Mouse (Mus musculus): Measurements from ENCODE around the gene St3gal3. TPM values are rescaled to one million over a fixed set of nuclear protein-coding genes. Genes with fewer than 3 reads are reported as not detected.

Gene St3gal3
- polyA plus RNA-seq, 1 experiment from 2014 or later = 9.6 TPM

DNA sequence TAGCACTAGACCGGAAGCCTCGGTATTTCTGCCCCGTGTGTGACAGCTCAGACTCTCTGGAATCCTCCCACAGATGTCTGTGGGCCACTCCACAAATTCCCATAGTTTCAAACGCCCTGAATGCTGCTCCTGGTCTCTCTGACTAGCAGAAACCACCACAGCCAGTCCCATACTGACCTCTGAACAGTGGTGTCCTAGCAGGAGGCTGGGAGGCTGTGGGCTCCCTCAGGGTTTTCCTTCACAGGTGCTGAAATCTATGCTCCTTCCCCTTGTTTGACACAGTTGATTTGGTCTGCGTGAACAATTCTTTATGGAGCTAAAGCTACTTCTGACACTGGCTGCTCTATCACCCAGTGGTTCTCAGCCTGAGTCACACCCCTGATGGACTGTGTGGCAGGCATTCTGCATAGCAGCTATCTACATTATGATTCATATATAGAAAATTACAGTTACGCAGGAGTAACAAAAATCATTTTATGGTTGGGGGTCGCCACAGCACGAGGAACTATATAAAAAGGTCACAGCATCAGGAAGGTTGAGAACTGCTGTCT lies 31.4 kb downstream of the St3gal3 start:
- no peaks in the 10 kb centered on the region for H3K27me3 ChIP-seq
- 76% methylated on average over 8 of the region's 8 CpGs for WGBS
- H3K9ac ChIP-seq = no peak overlapping the region
- H3K4me3 ChIP-seq = no peak overlapping the region
- H3K36me3 ChIP-seq = peaks cover 13% of the 10 kb centered on the region; the same call in 1 of the 2 replicates
- ATAC-seq (ENCODE audit: insufficient number of reproducible peaks, low FRiP score, low TSS enrichment, low read depth) = no peak
- H3K4me1 ChIP-seq = no peaks in the 10 kb centered on the region
- no peak overlapping the region for H3K27ac ChIP-seq
- H3K9me3 ChIP-seq = no peaks in the 10 kb centered on the region
- H3K4me2 ChIP-seq = no peak overlapping the region

- Histone ChIP-seq H3K9ac (no peak overlapping the region), H3K27ac (no peak overlapping the region), H3K4me2 (no peak overlapping the region), H3K9me3 (no peaks in the 10 kb centered on the region), H3K4me3 (no peak overlapping the region), H3K4me1 (peaks cover 2% of the 10 kb centered on the region; the same call in 1 of the 2 replicates), H3K36me3 (peaks cover under 1% of the 10 kb centered on the region; the same call in 1 of the 2 replicates), H3K27me3 (no peaks in the 10 kb centered on the region)
- no peak for ATAC-seq (ENCODE audit: insufficient number of reproducible peaks, low FRiP score, low TSS enrichment, low read depth)
- WGBS = 81% methylated on average over 6 of the region's 6 CpGs
Observed at GRCm38 (mm10) chr4:118101497-118101896, 33.2 kb downstream of the St3gal3 start.

DNA sequence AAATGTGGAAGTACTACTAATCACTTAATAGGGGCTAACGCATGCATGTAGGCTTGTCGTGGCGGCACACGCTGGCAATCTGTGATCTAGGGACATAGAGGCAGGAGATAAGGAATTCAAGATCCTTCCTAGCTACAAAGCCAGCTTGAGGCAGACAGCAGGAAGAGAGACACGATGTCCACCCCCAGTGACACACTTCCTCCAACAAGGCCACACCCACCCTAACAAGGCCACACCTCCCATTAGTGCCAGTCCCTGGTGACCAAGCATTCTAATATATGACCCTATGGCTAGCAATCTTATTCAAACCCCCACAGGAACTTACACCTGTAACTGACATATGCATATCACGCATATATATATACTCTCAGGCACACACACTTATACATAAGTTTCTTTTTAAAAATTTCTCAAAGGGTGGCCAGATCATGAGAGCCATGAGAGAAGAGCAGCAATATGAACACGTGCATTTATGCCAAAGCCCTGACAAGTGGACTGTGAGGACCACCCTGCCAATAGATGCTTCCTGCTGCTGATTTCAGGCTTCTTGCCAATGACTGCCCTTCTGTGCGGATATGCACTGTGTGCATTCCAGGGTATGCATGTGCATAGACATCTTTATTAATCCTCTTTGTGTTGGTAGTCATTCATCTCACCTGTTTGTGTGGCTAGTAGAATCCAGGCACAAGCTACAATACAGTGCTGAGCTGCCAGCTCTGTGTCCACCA lies 34.9 kb downstream of the St3gal3 start:
- Histone ChIP-seq H3K4me2 (no peak overlapping the region), H3K9ac (no peak overlapping the region), H3K27me3 (no peaks in the 10 kb centered on the region), H3K4me3 (no peak overlapping the region), H3K36me3 (no peaks in the 10 kb centered on the region), H3K9me3 (no peaks in the 10 kb centered on the region), H3K27ac (no peak overlapping the region), H3K4me1 (peaks cover 3% of the 10 kb centered on the region; the same call in 1 of the 2 replicates)
- 89% methylated on average over 8 of the region's 8 CpGs for WGBS
- no peak for ATAC-seq (ENCODE audit: insufficient number of reproducible peaks, low FRiP score, low TSS enrichment, low read depth)

DNA sequence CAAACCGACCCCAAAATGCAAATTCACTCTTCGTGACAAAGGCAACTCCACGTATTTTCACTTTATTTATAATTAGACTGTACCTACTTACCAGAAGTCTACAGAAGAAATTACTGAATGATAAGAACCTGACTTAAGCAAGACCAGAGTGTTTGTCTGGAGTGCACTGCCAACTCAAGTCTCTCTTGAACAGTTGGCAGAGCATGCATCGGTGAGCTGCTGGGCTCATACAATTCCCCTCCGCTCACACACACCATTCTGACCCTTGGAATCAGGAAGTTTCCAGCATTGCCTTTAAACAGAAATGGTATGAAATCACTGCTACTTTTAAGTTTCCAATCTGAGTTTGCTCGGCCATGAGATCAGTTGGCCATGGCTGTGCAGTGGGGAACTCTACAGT lies 36.1 kb downstream of the St3gal3 start:
- 92% methylated on average over 6 of the region's 6 CpGs for WGBS
- Histone ChIP-seq H3K4me2 (no peak overlapping the region), H3K9me3 (no peaks in the 10 kb centered on the region), H3K9ac (no peak overlapping the region), H3K36me3 (no peaks in the 10 kb centered on the region), H3K4me3 (no peak overlapping the region), H3K27me3 (no peaks in the 10 kb centered on the region), H3K4me1 (peaks cover 3% of the 10 kb centered on the region; the same call in 1 of the 2 replicates), H3K27ac (no peak overlapping the region)
- ATAC-seq (ENCODE audit: insufficient number of reproducible peaks, low FRiP score, low TSS enrichment, low read depth) = no peak

DNA sequence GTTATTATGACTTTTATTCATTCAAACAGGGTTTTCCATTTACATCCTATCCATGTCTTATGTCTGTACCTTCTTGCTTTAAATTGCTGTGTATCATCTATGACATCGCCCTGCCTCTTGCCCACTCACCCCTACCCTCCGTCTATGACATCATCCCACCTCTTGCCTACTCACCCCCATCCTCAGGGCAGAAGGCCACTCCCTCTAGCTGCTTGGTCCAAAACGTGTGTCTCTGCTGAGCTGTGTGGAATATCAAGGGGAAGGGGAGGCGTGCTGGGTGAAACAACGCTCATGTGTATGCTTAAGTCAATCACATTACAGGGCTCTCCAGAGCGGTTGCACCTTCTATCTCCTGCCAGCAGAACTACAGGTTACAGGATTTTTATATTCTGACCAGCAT lies 38.6 kb downstream of the St3gal3 start:
- Histone ChIP-seq H3K4me2 (no peak overlapping the region), H3K27ac (no peak overlapping the region), H3K27me3 (no peaks in the 10 kb centered on the region), H3K4me3 (no peak overlapping the region), H3K9me3 (no peaks in the 10 kb centered on the region), H3K36me3 (no peaks in the 10 kb centered on the region), H3K4me1 (peaks cover 3% of the 10 kb centered on the region; the same call in 1 of the 2 replicates), H3K9ac (no peak overlapping the region)
- 71% methylated on average over 6 of the region's 6 CpGs for WGBS
- no peak for ATAC-seq (ENCODE audit: insufficient number of reproducible peaks, low FRiP score, low TSS enrichment, low read depth)

- Histone ChIP-seq H3K9ac (no peak overlapping the region), H3K27me3 (no peaks in the 10 kb centered on the region)
Observed at GRCm38 (mm10) chr4:118092784-118093457, 41.8 kb downstream of the St3gal3 start.

DNA sequence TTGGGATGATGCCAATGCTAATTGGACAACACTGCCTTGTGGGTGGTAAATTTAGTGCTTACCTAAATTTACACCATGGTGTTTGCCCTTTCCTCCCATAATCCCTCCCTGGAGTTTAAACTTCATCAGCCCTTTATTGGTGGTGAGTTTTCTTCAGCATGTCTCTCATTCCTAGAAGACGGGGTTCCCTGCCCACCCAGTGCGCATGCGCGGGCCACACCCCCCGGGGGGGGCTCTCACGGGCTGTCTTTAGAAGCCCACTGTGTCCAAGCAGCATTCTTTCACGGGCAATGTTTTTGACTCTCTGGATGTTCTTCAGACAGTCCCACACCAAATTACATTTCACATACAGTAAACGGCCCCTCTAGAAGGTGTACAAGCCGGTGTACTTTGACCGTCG lies 44.3 kb downstream of the St3gal3 start:
- Histone ChIP-seq H3K9me3 (no peaks in the 10 kb centered on the region), H3K36me3 (no peaks in the 10 kb centered on the region), H3K27ac (no peak overlapping the region), H3K9ac (no peak overlapping the region), H3K27me3 (no peaks in the 10 kb centered on the region), H3K4me1 (no peaks in the 10 kb centered on the region), H3K4me2 (no peak overlapping the region), H3K4me3 (no peak overlapping the region)
- WGBS = 89% methylated on average over 11 of the region's 11 CpGs
- ATAC-seq (ENCODE audit: insufficient number of reproducible peaks, low FRiP score, low TSS enrichment, low read depth) = no peak

More at GRCm38 (mm10) chr4:118092784-118093457, 41.8 kb downstream of the St3gal3 start:
- 93% methylated on average over 11 of the region's 11 CpGs for WGBS
- no peak overlapping the region for H3K27ac ChIP-seq
- H3K4me3 ChIP-seq = no peak overlapping the region
- no peak for ATAC-seq (ENCODE audit: insufficient number of reproducible peaks, low FRiP score, low TSS enrichment, low read depth)
- H3K36me3 ChIP-seq = no peaks in the 10 kb centered on the region
- H3K4me1 ChIP-seq = peaks cover 3% of the 10 kb centered on the region; the same call in 1 of the 2 replicates
- H3K4me2 ChIP-seq = no peak overlapping the region
- no peaks in the 10 kb centered on the region for H3K9me3 ChIP-seq

DNA sequence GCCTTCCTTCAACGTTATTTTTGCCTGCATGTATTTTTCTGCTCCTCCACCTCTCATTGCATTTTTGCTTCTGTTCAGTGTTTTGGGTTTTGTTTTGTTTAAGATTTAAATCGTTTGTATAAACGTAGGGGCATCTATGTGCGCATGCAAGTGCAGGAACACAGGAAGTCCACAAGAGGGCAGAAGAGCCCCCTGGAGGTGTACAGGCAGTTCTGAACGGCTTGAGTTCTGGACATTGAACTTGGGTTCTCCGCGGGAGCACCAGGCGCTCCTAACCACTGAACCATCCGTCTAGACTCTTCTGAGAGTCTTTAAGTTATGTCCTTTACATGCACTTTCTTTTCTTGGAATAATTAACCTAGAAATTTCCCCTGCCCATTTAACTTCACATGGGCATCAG lies 44.8 kb downstream of the St3gal3 start:
- Histone ChIP-seq H3K4me1 (no peaks in the 10 kb centered on the region), H3K9me3 (no peaks in the 10 kb centered on the region), H3K9ac (no peak overlapping the region), H3K27ac (no peak overlapping the region), H3K4me3 (no peak overlapping the region), H3K36me3 (no peaks in the 10 kb centered on the region), H3K27me3 (no peaks in the 10 kb centered on the region), H3K4me2 (no peak overlapping the region)
- no peak for ATAC-seq (ENCODE audit: insufficient number of reproducible peaks, low FRiP score, low TSS enrichment, low read depth)
- 55% methylated on average over 9 of the region's 9 CpGs for WGBS

DNA sequence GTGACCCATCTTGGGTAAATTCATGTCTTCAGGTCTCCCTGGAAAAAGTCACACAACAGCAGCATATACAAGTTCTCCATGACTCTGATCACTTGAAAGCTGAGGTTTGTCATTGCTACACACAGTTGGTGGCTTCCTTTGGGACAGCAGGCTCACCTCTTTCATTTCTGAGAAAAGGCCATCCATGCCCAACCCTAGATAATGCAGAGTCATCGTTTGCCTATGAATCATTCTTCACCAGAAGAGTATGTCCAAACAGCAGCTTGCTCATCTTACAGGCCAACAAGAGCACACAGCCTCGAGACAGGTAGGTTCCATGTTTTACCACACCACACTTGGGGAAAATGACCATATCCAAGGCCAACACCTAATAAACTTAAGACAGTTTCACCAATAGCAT lies 45.9 kb downstream of the St3gal3 start:
- no peaks in the 10 kb centered on the region for H3K9me3 ChIP-seq
- no peak overlapping the region for H3K9ac ChIP-seq
- H3K4me2 ChIP-seq = no peak overlapping the region
- H3K27ac ChIP-seq = no peak overlapping the region
- WGBS = 85% methylated on average over 2 of the region's 2 CpGs
- no peaks in the 10 kb centered on the region for H3K27me3 ChIP-seq
- no peak for ATAC-seq (ENCODE audit: insufficient number of reproducible peaks, low FRiP score, low TSS enrichment, low read depth)
- H3K4me3 ChIP-seq = no peak overlapping the region
- H3K4me1 ChIP-seq = peaks cover 6% of the 10 kb centered on the region; the same call in 1 of the 2 replicates
- no peaks in the 10 kb centered on the region for H3K36me3 ChIP-seq

GRCm38 (mm10) chr4:118085025-118085424 lies 49.7 kb downstream of the St3gal3 start:
- H3K9ac ChIP-seq = no peak overlapping the region
- no peak overlapping the region for H3K27ac ChIP-seq
- H3K27me3 ChIP-seq = no peaks in the 10 kb centered on the region
- WGBS = 47% methylated on average over 4 of the region's 4 CpGs
- H3K9me3 ChIP-seq = no peaks in the 10 kb centered on the region
- no peak overlapping the region for H3K4me3 ChIP-seq
- H3K4me1 ChIP-seq = peaks cover 17% of the 10 kb centered on the region; the same call in 1 of the 2 replicates
- no peak for ATAC-seq (ENCODE audit: insufficient number of reproducible peaks, low FRiP score, low TSS enrichment, low read depth)
- no peak overlapping the region for H3K4me2 ChIP-seq
- H3K36me3 ChIP-seq = no peaks in the 10 kb centered on the region

- H3K4me3 ChIP-seq = no peak overlapping the region
- H3K9me3 ChIP-seq = no peaks in the 10 kb centered on the region
- no peaks in the 10 kb centered on the region for H3K36me3 ChIP-seq
- whole genome bisulfite sequencing = 30% methylated on average over 14 of the region's 14 CpGs
- no peak overlapping the region for H3K4me2 ChIP-seq
- H3K9ac ChIP-seq = no peak overlapping the region
- peaks cover 22% of the 10 kb centered on the region for H3K4me1 ChIP-seq
- 0 out of 2 replicates have a peak overlapping the region, but pooled peaks have one; percentile 38 for H3K27ac ChIP-seq
- ATAC-seq (ENCODE audit: insufficient number of reproducible peaks, low FRiP score, low TSS enrichment, low read depth) = peak; percentile 61
- H3K27me3 ChIP-seq = no peaks in the 10 kb centered on the region
Observed at GRCm38 (mm10) chr4:118083217-118083951, 51.3 kb downstream of the St3gal3 start.
